Mouse (Mus musculus) monocyte, adult 5-6 weeks (primary cell): ENCODE measurements around the gene Ackr2. TPM values are rescaled to one million over a fixed set of nuclear protein-coding genes. Genes with fewer than 3 reads are reported as not detected.

Source experiments
- ATAC-seq: fragments of 153-309, 156-312 bp; replicated peaks from 2 replicates; pipeline ENCODE4 v1.8.0; 2017; ENCODE audit warnings: mild to moderate bottlenecking; ENCODE audit not compliant: low TSS enrichment, insufficient number of reproducible peaks, severe bottlenecking, poor library complexity, low FRiP score
- total RNA-seq: library from RNA; stranded (forward); fragments of 200-1000, 200-491, 200-594 nt; gene quantifications from 3 replicates; pipeline ENCODE4 v1.2.3, GENCODE M21; 2017

The Ackr2 gene
- total RNA-seq, 1 experiment from 2014 or later, result 0.29 TPM

DNA sequence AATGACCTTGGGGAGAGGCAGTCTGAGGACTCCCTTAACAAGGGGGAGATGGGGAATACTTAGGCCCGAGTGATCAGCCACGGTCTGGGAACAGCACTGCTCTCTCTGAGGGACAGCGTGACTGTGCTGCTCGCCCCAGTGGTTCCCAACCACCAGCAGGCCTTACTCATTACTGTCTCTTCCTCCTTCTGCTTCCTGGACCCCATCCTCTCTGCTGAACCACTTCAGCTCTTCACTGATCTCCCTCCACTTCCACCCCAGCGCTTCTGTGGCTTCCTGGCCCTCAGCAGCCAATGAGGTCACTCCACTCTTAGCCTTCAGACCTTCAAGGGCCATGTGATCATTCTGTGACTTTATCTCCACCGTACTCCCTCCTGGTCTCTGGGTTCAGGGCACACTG lies 11.5 kb downstream of the Ackr2 start:
- 0 out of 2 replicates have a peak, but pooled peaks have one; percentile 14 for ATAC-seq

DNA sequence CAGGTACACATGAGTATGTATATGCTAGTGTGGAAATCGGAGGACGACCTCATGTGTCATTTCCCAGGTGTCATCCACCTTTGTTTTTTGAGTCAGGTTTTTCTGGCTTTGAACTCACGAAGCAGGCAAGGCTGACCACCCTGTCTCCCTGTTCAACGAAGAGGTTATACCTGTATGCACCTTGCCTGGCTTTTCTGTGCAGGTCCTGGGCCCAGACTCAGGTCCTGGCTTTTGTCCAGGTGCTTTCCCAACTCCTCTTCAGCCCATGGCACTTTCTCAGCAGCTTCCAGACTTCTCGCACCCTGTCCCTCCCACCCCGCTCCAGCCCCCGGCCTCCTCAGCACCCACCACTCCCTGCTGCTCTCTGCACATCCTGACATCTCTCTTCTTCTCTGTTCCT lies 13.0 kb downstream of the Ackr2 start:
- no peak for ATAC-seq

DNA sequence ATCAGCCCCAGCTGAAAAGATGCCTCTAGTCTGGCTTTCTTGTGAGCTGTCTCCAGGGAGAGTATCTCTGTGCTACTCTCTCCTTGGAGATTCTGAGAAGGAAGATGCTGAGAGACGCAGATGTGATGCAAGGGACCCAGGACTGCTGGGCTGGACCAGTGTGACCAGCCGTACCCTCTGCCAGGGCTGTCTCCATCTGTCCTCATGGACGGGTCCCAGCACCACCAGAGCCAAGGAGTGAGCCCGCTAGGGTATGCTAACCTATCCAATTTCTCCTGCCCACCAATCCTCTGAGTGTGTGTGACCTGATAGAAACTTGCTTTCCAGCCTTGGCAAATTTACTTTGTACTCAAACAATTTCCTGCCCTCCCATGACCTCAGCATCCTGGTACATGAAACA lies 14.6 kb downstream of the Ackr2 start:
- ATAC-seq, result no peak

DNA sequence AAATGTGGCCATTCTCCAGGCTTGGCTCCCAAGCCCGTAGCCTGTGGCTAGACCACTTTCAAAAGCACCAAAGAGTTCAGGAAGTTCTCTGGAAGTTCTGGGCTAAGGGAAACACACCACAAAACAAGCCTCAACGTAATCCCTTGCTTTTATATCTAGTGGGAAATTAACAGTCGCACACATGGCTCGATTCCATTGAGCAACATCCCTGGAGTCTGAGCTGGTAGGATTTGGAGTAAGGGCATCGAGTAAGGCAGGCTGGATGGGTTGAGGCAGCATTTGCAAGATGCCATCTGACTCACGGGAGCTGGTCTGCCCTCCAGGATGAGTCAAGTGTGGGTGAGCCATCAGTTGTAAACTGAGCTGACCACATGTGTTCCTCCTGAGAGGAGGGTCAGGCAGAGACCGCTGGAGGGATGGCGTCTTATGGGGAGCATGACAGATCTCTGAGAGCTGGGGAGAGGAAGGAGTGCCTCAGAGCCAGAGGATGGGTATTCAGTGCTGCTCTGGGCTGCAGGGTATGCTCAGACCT lies 16.1 kb downstream of the Ackr2 start:
- ATAC-seq, result no peak

DNA sequence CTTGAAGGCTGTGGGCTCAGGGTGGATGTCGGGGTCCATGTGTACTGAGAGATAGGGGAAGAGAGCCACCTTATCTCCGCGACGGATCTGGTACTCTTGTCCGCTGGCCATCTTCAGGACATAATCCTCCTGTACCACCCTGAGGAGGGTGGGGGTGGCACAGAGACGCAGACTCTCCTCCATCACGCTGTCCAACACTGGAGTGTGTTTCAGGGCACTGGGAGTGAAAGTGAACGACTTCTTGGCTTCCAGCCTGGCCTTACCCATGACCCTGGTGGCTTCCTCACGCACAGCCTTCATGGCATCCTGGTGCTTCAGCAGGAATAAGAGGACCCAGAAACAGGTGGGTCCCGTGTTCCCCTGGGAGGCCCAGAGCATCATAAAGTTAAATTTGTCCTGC lies 16.9 kb downstream of the Ackr2 start:
- no peak for ATAC-seq

DNA sequence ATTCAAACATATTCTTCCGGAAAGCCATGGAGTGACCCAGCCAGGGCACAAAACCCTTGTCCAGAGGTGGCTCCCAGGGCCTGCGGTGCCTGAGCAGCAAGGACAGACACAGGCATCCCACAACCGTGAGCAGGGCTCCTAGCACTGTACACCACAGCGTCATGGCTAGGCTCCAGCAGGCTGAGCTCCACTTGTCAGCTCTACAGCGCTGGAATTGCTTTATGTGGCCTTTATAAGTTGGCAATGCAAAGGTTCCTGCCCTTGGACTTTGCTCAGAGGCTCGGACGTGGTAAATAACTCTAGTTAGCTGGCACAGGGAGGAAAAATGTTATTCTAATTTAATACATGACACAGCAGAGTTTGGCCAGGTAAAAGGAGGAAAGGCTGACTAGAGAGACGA lies 17.9 kb downstream of the Ackr2 start, which contains the start of gene Cyp8b1:
Gene Cyp8b1 (minus strand): TSS at position 204 of the 400 bp plus-strand sequence.
- no peak for ATAC-seq

DNA sequence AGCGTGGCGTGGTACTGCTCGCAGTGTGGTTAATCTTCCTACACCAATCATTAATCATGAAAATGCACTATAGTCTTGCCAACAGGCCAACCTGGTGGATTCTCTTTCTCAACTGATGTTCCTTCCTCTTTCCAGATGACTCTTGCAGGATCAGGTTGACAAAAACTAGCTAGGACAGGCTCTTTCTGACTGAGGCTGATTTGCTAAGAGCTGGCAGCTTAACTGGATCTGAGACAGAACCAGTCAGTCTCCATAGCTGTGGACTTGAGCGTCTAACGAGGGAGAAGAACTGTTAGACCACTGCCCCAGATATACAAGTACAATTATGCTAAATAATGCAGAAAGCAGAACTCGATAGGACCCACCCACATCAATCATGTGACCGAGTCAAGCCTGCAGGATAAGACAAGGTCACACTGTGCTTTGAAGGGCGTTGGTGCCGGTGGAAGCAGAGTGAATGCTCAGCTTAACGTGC lies 20.9 kb downstream of the Ackr2 start:
- ATAC-seq, result peak; percentile 71

DNA sequence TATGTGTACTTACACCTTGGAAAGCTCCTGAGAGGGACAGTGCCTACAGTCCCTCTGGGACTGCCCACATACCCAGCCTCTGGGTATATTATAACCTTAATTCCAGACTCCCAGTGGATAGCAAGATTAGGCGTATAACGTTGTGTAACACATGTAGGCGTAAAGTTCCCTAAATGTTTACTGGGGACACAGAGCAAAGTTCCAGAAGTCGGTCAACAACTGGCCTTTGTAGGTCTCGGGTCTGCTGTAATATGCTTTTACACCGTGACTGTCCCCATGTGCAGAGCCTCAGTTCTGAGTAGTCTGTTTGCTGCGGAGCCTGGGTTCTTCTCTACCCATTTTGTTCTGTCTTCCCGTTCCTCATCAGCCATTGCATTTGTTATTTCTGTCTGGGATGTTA lies 25.3 kb downstream of the Ackr2 start:
- no peak for ATAC-seq

DNA sequence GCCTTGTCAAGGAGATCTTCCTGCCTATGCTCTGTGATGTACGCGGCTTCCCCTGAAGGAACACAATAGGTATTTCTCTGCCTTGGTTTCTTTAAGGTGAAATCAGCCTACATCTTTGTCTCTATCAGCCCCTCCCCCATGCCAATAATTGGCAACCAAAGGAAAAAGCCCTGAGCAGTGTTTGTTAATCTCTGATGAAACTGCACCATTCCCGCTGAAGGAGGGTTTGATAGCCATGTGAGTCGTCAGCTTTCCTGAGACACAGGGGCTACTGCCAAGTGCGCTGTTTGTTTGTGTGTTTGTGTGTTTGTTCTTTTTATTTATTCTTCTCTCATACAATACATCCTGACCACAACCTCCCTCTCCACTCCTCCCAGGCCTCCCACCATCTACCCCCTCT lies 25.8 kb downstream of the Ackr2 start:
- ATAC-seq, result no peak

DNA sequence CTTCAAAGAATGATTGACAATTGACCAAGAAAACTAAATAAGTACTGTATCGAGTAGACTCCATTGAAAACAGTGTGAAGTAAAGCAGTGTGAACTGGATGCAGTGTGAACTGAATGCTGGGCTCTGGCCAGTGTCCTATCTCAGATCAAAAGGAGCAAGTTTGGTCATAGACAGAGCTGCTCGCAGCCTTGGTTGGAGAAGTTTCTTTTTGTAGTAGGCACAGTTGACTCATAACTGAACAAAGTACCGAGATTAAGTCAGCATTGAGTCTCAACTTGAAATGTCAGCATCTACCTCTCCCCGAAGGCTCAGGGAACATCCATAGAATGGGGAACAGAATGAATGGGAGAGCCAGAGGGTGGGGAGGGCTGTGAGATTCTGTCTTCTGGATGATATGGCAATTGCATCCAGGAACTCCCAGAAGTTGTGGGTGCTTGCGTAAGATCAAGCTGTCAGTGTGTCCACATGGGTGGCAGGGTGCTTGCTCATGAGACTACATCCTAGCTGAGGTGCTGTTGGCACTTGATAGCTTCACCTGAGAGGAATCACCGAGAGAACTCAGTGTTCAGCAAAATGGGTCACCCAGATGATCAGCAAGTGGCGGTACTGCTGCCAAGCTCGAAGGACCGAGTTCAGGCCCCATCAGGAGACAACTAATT lies 26.9 kb downstream of the Ackr2 start:
- ATAC-seq, result no peak

DNA sequence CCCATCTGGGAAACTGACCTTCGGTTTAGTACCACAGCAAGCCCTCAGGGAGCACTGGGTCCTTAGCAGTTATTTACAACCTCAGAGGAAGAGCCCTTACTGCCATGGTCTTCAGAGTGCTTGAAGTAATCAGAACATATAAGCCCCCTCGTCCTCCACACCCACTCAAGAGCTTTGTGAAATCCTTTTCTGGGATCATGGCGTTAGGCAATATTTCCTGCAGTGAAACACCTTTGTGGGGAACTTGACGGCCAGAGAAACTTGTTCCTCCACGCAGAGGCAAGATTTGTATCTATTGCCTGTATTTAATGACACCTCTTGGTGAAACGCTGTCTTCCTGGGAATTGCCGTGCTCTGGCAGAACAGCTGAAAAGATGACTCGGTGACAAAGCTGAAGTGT lies 27.8 kb downstream of the Ackr2 start:
- no peak for ATAC-seq

DNA sequence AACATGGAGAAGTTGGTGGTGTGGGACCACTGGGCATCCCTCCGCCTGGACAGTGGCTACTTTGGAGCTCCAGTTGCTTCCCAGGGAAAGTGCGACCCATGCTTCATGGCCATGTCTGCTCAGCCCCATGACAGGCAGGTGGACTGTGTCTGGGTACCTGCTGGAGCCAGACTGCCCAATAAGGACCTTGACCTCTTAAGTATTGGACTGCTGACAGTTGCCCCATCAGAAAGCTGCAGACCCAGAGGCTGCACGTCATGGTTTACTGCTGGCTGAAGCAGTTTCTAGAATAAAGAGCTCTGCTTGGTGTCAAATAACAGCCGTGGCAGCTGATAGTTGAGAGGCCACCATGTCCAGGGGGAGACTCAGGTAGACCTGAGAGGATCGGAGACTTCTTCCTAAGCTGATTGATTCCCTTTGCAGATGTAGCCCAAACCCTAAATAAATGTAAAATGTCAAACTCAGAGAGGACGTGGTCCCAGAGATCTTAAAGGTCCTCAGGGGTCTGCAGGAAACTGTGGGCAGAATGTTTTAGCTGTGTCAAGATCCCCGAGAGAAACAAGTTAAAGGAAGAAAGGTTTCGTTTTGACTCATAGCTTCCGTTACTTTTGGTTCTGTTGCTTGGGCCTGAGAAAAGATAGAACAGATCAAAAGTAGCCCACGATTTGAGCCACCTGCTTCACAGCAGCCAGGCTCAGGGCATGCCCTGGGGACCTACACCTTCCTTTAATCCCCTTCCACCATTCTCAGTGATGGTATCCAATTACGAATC lies 28.7 kb downstream of the Ackr2 start:
- no peak for ATAC-seq

DNA sequence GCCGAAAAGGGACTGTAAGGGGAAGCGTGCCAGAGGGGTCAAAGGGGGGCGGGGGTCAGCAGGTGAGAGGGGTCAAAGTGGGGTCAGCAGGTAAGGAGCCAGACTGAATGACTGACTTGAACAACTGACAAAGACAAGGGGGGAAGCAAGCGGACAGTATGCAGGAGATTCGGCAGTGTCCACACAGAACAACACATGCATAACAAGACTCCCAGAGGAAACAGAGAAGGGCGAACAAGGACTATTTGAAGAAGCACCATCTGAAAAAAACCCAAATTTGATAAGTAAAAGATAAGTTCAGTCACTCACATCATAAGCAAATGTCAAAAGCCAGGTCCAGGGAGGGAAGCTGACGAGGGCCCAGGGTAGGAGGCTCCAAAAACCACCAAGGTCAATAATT lies 29.6 kb downstream of the Ackr2 start:
- ATAC-seq, result no peak

DNA sequence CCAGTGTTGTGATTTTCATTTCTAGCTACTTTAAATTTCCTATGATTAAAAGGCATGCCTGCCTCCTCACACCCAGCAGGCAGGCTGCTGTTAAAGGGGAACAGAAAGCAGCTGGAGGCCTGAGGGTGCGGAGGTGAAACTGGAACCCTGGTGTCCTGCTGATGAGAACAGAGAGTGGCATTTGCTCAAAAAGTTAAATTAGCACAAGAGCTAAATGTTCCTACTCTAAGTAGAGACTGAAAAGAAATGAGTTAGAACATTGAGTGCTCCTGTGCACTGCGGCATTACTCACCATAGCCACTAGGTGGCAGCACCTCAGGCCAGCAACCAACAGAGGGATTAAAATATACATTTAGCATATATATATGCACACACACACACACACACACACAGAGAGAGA lies 30.3 kb downstream of the Ackr2 start:
- ATAC-seq, result peak; percentile 88

DNA sequence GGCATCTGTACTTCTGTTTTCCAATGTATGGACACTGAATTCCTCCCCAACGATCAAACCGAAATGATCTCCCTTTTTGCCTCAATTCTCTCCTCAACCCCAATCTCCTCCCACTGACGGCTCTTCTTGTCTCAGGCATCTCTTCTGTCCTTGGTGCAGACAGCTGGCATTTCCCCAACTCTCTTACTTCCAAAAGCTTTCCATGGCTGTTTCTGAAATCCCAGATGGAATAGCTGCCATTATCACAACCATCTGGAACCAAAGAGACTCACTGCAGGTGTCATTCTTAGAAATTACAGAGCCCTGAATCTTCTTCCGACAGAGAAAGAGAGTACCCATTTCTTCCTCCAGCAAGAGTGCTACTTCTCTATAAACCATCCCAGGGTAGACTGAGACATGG lies 36.7 kb downstream of the Ackr2 start:
- no peak for ATAC-seq

DNA sequence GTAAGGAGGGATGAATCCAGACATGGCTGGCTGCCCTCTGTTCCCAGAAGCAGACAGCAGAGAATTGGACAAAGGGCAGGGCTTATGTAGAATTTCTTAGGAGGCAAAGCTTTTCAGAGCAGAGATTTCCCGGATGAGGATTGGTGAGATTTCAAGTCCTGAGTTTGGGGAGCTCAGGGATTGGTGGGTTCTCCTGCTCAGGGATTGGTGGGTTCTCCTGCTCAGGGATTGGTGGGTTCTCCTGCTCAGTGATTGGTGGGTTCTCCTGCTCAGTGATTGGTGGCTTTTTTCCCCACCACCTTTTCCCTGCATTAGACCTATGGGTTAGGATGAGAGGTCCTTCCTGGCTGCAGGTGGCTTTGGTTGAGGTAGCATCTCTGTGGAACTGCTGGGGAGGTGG lies 38.8 kb downstream of the Ackr2 start:
- ATAC-seq, result no peak

DNA sequence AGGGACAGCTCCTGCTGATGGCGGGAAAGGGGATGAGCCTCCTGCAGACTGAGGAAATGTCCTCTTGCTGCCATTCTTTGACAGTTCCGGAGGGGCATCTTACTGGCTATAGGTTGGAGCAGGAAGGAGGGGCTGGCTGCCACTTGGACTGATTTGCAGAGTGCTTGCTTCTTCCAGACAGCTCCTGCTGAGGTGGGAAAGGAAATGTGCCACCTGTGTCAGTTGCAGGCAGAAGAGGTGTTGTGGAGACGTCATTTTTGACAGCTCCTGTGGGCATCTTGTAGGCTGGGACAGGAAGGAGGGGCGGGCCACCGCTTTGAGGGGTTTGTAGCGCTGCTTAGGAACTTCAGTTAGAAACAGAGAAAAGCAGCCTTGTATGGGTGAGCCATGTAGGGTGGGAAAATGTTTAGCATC lies 39.3 kb downstream of the Ackr2 start:
- no peak for ATAC-seq

DNA sequence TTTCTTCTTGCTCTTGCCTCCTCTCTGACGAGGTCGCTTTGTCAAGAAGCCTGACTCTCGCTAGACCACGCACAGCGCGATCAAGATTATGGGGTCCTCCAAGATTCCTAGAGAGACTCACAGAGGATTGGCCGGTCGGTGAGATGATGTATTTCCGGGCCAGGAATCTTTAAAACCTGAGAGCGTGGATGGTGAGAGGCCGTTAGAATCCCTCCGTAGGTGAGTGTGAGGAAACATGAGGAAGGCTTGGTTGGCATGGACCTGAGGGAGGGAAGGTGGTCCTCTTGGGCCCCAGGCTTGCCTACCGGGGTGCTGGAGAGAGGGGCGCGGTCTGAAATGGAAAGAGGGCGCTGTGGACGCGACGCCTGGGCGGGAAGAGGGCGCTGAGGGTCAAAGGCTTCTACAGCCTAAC lies 39.8 kb downstream of the Ackr2 start:
- ATAC-seq, result no peak

DNA sequence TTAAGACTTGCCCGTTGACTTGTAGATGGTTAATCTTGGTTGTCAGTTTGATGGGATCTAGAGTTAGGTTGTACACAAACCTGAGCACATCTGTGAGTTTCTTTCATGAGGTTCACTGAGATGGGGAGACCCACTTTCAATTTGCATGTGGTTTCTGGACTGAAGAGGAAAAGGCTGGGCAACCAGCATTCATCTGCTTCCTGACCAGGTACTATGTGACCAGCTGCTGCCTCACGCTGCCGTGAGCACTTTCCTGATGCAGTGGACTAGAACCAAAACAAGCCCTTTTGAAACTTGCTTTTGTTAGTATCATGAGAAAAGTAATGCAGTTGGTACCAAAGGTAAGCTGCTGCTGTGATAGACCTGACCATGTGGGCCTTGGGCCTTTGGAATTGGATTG lies 44.9 kb downstream of the Ackr2 start:
- no peak for ATAC-seq

DNA sequence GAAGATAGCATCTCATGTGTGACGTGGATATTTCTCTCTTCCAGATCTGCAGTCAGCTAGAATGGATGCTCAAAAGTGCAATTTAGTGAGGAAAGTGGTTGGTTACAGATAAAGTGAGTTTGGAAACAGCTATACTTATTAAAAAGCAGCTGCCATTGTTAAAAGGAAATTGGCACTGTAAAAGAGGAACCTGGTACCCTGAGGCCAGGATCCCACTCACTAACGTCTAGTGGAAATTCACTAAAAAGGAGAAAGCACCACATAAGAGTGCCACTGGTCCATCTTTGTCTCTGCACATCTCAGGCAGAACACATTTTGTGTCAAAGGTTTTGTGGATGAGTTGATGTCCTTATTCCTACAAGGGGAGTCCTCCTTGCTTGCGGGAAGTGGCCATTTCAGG lies 45.5 kb downstream of the Ackr2 start:
- no peak for ATAC-seq
